Comparison of ENCODE assay signal across 19 mouse cellular contexts in the genomic region with DNA sequence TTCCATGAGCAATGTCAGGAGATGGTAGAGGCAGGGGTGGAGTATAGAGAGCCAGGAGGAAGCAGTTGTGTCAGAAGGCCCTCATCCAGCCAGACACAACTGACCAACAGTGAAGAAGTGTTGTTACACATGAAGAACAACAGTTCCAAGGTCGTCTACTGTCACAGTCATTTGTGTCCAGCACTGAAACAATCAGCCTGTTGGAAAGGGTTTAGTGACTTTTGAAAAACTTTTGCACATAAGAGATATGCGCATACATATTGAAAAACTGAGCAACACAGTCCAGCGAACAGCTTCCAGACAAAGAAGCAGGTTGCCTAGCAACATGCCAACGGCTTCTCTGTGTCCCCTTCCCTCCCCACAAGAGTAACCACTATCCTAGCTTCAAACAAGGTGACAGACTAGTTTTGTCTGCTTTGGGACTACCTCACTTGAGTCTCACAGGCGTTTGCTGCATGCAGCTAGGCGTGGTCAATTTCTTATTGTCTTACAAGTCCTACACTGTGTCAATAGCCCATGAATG.
DNase-seq lines count a peak whose midpoint lies in the region; ATAC-seq and TF ChIP-seq lines count a peak whose summit lies in the region.
"Had no signal": no experiment of that assay in that cellular context is flagged by ENCODE, and none has a peak within 500 bp of the region (broad histone marks: within the 10 kb centered on the region; RNA-seq: fewer than 3 reads in every experiment).

No protein-coding gene starts in this region.

- H3K27ac ChIP-seq in forebrain, embryonic 14.5 days (ENCODE audit: low read depth, low read length) = no peak overlapping the region
- no peak overlapping the region for H3K27ac ChIP-seq in forebrain, embryonic 12.5 days
- H3K27ac ChIP-seq in hindbrain, embryonic 14.5 days = no peak overlapping the region
- H3K27ac ChIP-seq in hindbrain, postnatal 0 days = no peak overlapping the region
- H3K27ac ChIP-seq in hindbrain, embryonic 16.5 days (ENCODE audit: low read depth, low read length) = no peak overlapping the region
- H3K27ac ChIP-seq in midbrain, embryonic 14.5 days (replicated peaks; ENCODE audit: low read depth, low read length) = no peak overlapping the region
- H3K27ac ChIP-seq: heart, embryonic 10.5 days; kidney, postnatal 0 days; stomach, postnatal 0 days had no signal

- no peaks in the 10 kb centered on the region; the same call in 1 of the 2 replicates for H3K27me3 ChIP-seq in forebrain, embryonic 14.5 days (replicated peaks; ENCODE audit: control insufficient read depth, insufficient read depth, low read length)
- H3K27me3 ChIP-seq in forebrain, embryonic 12.5 days = no peaks in the 10 kb centered on the region
- no peaks in the 10 kb centered on the region for H3K27me3 ChIP-seq in hindbrain, embryonic 14.5 days (ENCODE audit: control insufficient read depth, insufficient read depth, low read length)
- H3K27me3 ChIP-seq in hindbrain, postnatal 0 days (ENCODE audit: insufficient read depth, low read length) = no peaks in the 10 kb centered on the region
- H3K27me3 ChIP-seq in hindbrain, embryonic 16.5 days (replicated peaks; ENCODE audit: control insufficient read depth, insufficient read depth, low read length) = no peaks in the 10 kb centered on the region
- H3K27me3 ChIP-seq in midbrain, embryonic 14.5 days (ENCODE audit: control insufficient read depth, insufficient read depth, low read length) = no peaks in the 10 kb centered on the region
- H3K27me3 ChIP-seq: CH12.LX had no signal

- H3K4me2 ChIP-seq in forebrain, embryonic 14.5 days (ENCODE audit: low read length) = no peak overlapping the region
- H3K4me2 ChIP-seq in forebrain, embryonic 12.5 days = no peak overlapping the region
- H3K4me2 ChIP-seq in hindbrain, embryonic 14.5 days (replicated peaks) = no peak overlapping the region
- no peak overlapping the region for H3K4me2 ChIP-seq in hindbrain, postnatal 0 days (ENCODE audit: low read depth, low read length)
- H3K4me2 ChIP-seq in hindbrain, embryonic 16.5 days (ENCODE audit: low read length) = no peak overlapping the region
- H3K4me2 ChIP-seq in midbrain, embryonic 14.5 days (ENCODE audit: low read length) = no peak overlapping the region

- H3K4me1 ChIP-seq in forebrain, embryonic 14.5 days (ENCODE audit: control insufficient read depth, insufficient read depth, low read length) = peaks cover 6% of the 10 kb centered on the region; the same call in 1 of the 2 replicates
- H3K4me1 ChIP-seq in forebrain, embryonic 12.5 days = peaks cover 24% of the 10 kb centered on the region
- peaks cover 15% of the 10 kb centered on the region for H3K4me1 ChIP-seq in hindbrain, embryonic 14.5 days (replicated peaks; ENCODE audit: control insufficient read depth, insufficient read depth, low read length)
- 0 out of 2 replicates have a peak, but pooled peaks cover 9% of the 10 kb centered on the region for H3K4me1 ChIP-seq in hindbrain, postnatal 0 days (ENCODE audit: insufficient read depth, low read length)
- peaks cover 10% of the 10 kb centered on the region for H3K4me1 ChIP-seq in hindbrain, embryonic 16.5 days (ENCODE audit: control insufficient read depth, insufficient read depth, low read depth, low read length)
- peaks cover 18% of the 10 kb centered on the region; the same call in 1 of the 2 replicates for H3K4me1 ChIP-seq in midbrain, embryonic 14.5 days (ENCODE audit: control insufficient read depth, insufficient read depth, low read length)
- H3K4me1 ChIP-seq: heart, embryonic 10.5 days had no signal

- no peaks in the 10 kb centered on the region for H3K36me3 ChIP-seq in forebrain, embryonic 14.5 days (ENCODE audit: control insufficient read depth, insufficient read depth, low read length)
- H3K36me3 ChIP-seq in forebrain, embryonic 12.5 days (replicated peaks) = no peaks in the 10 kb centered on the region
- H3K36me3 ChIP-seq in hindbrain, embryonic 14.5 days (replicated peaks; ENCODE audit: control insufficient read depth, insufficient read depth) = no peaks in the 10 kb centered on the region
- no peaks in the 10 kb centered on the region for H3K36me3 ChIP-seq in hindbrain, postnatal 0 days (ENCODE audit: insufficient read depth, low read length)
- H3K36me3 ChIP-seq in hindbrain, embryonic 16.5 days (ENCODE audit: control insufficient read depth, insufficient read depth, low read length) = no peaks in the 10 kb centered on the region
- H3K36me3 ChIP-seq in midbrain, embryonic 14.5 days (ENCODE audit: control insufficient read depth, insufficient read depth, low read length) = no peaks in the 10 kb centered on the region
- H3K36me3 ChIP-seq: heart, embryonic 10.5 days had no signal

- ATAC-seq in forebrain, embryonic 14.5 days = no peak
- no peak for ATAC-seq in forebrain, embryonic 12.5 days (ENCODE audit: low FRiP score)
- 0 out of 2 replicates have a peak, but pooled peaks have one; percentile 34 for ATAC-seq in hindbrain, embryonic 14.5 days (ENCODE audit: low FRiP score)
- ATAC-seq in hindbrain, postnatal 0 days = no peak
- 0 out of 2 replicates have a peak, but pooled peaks have one; percentile 50 for ATAC-seq in hindbrain, embryonic 16.5 days
- no peak for ATAC-seq in midbrain, embryonic 14.5 days (ENCODE audit: low FRiP score, low TSS enrichment)
- ATAC-seq: liver, postnatal 0 days had no signal

- H3K4me3 ChIP-seq in forebrain, embryonic 14.5 days (ENCODE audit: low read depth, low read length) = no peak overlapping the region
- H3K4me3 ChIP-seq in forebrain, embryonic 12.5 days (replicated peaks) = no peak overlapping the region
- no peak overlapping the region for H3K4me3 ChIP-seq in hindbrain, embryonic 14.5 days (replicated peaks; ENCODE audit: low read length)
- no peak overlapping the region for H3K4me3 ChIP-seq in hindbrain, postnatal 0 days (ENCODE audit: low read length)
- H3K4me3 ChIP-seq in hindbrain, embryonic 16.5 days (ENCODE audit: low read length) = no peak overlapping the region
- H3K4me3 ChIP-seq in midbrain, embryonic 14.5 days (replicated peaks; ENCODE audit: low read depth, low read length) = no peak overlapping the region
- H3K4me3 ChIP-seq: heart, embryonic 10.5 days; megakaryocyte, embryonic 14.5 days had no signal

- no peaks in the 10 kb centered on the region for H3K9me3 ChIP-seq in forebrain, embryonic 14.5 days (replicated peaks; ENCODE audit: control insufficient read depth, low read length)
- no peaks in the 10 kb centered on the region for H3K9me3 ChIP-seq in forebrain, embryonic 12.5 days
- no peaks in the 10 kb centered on the region for H3K9me3 ChIP-seq in hindbrain, embryonic 14.5 days (ENCODE audit: control insufficient read depth, low read length)
- no peaks in the 10 kb centered on the region for H3K9me3 ChIP-seq in hindbrain, postnatal 0 days (ENCODE audit: low read length)
- no peaks in the 10 kb centered on the region for H3K9me3 ChIP-seq in hindbrain, embryonic 16.5 days (ENCODE audit: control insufficient read depth, low read length)
- H3K9me3 ChIP-seq in midbrain, embryonic 14.5 days (ENCODE audit: control insufficient read depth, low read length) = no peaks in the 10 kb centered on the region
- H3K9me3 ChIP-seq: heart, embryonic 10.5 days had no signal

- no peak overlapping the region for H3K9ac ChIP-seq in forebrain, embryonic 14.5 days (ENCODE audit: low read length)
- H3K9ac ChIP-seq in forebrain, embryonic 12.5 days = no peak overlapping the region
- no peak overlapping the region for H3K9ac ChIP-seq in hindbrain, embryonic 14.5 days
- H3K9ac ChIP-seq in hindbrain, postnatal 0 days (replicated peaks; ENCODE audit: low read length) = no peak overlapping the region
- H3K9ac ChIP-seq in hindbrain, embryonic 16.5 days (ENCODE audit: low read depth, low read length) = no peak overlapping the region
- H3K9ac ChIP-seq in midbrain, embryonic 14.5 days (replicated peaks; ENCODE audit: low read length) = no peak overlapping the region
- H3K9ac ChIP-seq: liver, postnatal 0 days had no signal

- 45% methylated on average over 6 of the region's 6 CpGs for WGBS in forebrain, embryonic 14.5 days
- WGBS in forebrain, embryonic 12.5 days = 54% methylated on average over 6 of the region's 6 CpGs
- WGBS in hindbrain, embryonic 14.5 days = 31% methylated on average over 6 of the region's 6 CpGs
- 29% methylated on average over 6 of the region's 6 CpGs for WGBS in hindbrain, postnatal 0 days
- 29% methylated on average over 6 of the region's 6 CpGs for WGBS in hindbrain, embryonic 16.5 days
- 27% methylated on average over 6 of the region's 6 CpGs for WGBS in midbrain, embryonic 14.5 days

- no peak for TF ChIP-seq CTCF in hindbrain, postnatal 0 days (IDR thresholded peaks at IDR 0.05; ENCODE audit: low read depth)

- peak; percentile 46 for DNase-seq in forebrain, embryonic 14.5 days (ENCODE audit: low spot score)
- DNase-seq in hindbrain, embryonic 14.5 days (ENCODE audit: low spot score) = no peak
- no peak for DNase-seq in hindbrain, postnatal 0 days (ENCODE audit: low spot score)
- DNase-seq in midbrain, embryonic 14.5 days = peak; percentile 68
- no peak for DNase-seq in spleen, adult 18-20 months
- DNase-seq in left cerebral cortex, adult 9 months (ENCODE audit: low spot score in 2 of 2) = no peak
- DNase-seq: adrenal gland, adult 2 months; cerebellum, adult 9-11 months; kidney, adult 18-20 months; left cerebral cortex, postnatal 4 days; liver, postnatal 0 days; right cerebral cortex, postnatal 4 days had no signal

Comparison
In these comparisons a context has a peak if more than half of its experiments do, and no peak if none do; other contexts are left out.
1. ATAC-seq: peak in hindbrain, embryonic 14.5 days (single experiment) and hindbrain, embryonic 16.5 days (single experiment); none in forebrain, embryonic 14.5 days (single experiment), forebrain, embryonic 12.5 days (single experiment), hindbrain, postnatal 0 days (single experiment) and midbrain, embryonic 14.5 days (single experiment).
2. DNase-seq: peak in forebrain, embryonic 14.5 days (single experiment) and midbrain, embryonic 14.5 days (single experiment); none in hindbrain, embryonic 14.5 days (single experiment), hindbrain, postnatal 0 days (single experiment), spleen, adult 18-20 months (0 of 2) and left cerebral cortex, adult 9 months (0 of 2).